Mouse (Mus musculus): Measurements from ENCODE around the gene Srrm2.

The Srrm2 gene

GRCm38 (mm10) chr17:23862926-23863325 lies 72.6 kb downstream of the Srrm2 start:
- no peak for DNase-seq

GRCm38 (mm10) chr17:23867756-23868155 lies 77.4 kb downstream of the Srrm2 start, which contains the start of gene Prss21:
Gene Prss21, plus strand, starts transcription at chr17:23868056.
- DNase-seq, result no peak

DNA sequence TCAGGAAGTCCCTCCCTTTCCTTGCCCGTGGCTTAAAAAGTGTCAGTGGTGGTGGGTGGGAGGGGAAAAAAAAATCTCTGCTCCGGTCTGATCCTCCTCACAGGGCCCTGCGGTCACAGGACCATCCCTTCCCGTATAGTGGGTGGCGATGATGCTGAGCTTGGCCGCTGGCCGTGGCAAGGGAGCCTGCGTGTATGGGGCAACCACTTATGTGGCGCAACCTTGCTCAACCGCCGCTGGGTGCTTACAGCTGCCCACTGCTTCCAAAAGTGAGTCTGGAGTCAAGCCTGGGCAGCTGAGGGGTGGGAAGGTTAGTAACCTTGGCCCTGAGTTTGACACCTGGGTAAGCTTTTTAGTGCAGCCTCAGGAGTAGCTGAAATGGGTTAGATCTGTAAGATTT lies 78.2 kb downstream of the Srrm2 start:
- DNase-seq, result no peak

Data from cerebellum, adult 9-11 months (tissue).